Mouse (Mus musculus): ENCODE results near the gene Dock9. TPM values are rescaled to one million over a fixed set of nuclear protein-coding genes. Genes with fewer than 3 reads are reported as not detected.

Dock9 gene
- total and polyA plus RNA-seq, 3 experiments, result 9.3 to 12.2 (median 10.3) TPM

DNA sequence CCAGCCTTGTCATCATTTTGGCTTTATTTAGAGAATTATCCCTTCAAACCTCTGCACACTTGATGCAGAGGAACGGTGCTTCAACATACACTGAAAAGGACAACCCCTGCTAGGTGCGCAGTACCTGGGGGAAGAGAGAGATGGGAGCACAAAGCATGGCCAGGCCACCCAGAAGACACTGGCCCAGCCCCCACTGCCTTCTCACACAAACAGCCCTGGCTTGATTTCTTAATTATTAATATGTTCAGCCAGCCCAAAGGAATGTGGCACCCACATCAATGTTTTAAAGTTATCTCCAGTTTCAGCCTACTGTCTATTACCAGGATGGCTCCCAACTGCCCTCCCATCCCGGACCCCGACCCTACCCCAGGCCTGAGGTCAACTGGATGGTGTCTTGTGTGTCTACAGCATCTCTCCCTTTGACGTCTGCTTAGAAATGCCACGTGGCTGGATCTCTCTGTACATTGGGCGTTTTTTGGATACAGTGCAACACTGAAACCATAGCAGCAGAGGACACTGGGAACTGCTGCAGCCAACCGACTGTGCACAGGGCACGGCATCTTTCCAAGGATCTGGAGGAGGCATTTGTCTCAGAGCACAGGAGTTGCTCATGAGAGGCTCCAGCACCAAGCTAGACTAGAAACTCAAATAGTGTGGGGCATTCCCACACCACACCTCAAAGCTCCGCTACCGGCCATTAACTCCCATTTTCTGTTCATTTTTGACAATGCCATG lies 120.9 kb downstream of the Dock9 start:
- dilution Hi-C loops (cut with MboI; ENCODE audit: extremely low pct_ligation_motif_present, extremely low pct_unique_long_range_greater_than_20kb, low sequenced_read_pairs), result no loop called here
- TF ChIP-seq MXI1 (IDR thresholded peaks at IDR 0.05; ENCODE audit: low read depth, low read length), result no peak

GRCm38 (mm10) chr14:121676121-121676591 lies 121.5 kb downstream of the Dock9 start:
- Histone ChIP-seq H3K27me3 (replicated peaks) (no peaks in the 10 kb centered on the region), H3K9me3 (replicated peaks; ENCODE audit: low read length) (no peaks in the 10 kb centered on the region), H3K4me1 (ENCODE audit: control insufficient read depth in 1 of 2, insufficient read depth in 2 of 2) (peaks cover 0 to 5% of the 10 kb centered on the region in 2 experiments; a peak in 2 of 4 replicates), H3K4me3 (replicated peaks in 1 of 3; ENCODE audit: low read depth in 2 of 3, low read length in 2 of 3, poor library complexity in 1 of 3) (no peak overlapping the region), H3K27ac (ENCODE audit: insufficient read depth, low read depth) (no peak overlapping the region), H3K79me2 (replicated peaks; ENCODE audit: control insufficient read depth, extremely low read depth, insufficient read depth, poor library complexity, severe bottlenecking) (no peaks in the 10 kb centered on the region), H3K36me3 (replicated peaks in 1 of 2; ENCODE audit: control insufficient read depth in 1 of 2, insufficient read depth in 1 of 2, low read length in 1 of 2) (peaks cover 0 to 18% of the 10 kb centered on the region in 2 experiments), H3K4me2 (ENCODE audit: insufficient read depth, low read depth, poor library complexity, severe bottlenecking) (no peak overlapping the region), H3K9ac (ENCODE audit: insufficient read depth, low read depth) (no peak overlapping the region)
- TF ChIP-seq E2F4 (IDR thresholded peaks at IDR 0.05; ENCODE audit: insufficient replicate concordance, low read depth, low read length) (no peak), MAFK (IDR thresholded peaks at IDR 0.05; ENCODE audit: insufficient replicate concordance, low read length) (no peak), POLR2AphosphoS2 (IDR thresholded peaks at IDR 0.05; ENCODE audit: low read depth, low read length) (no peak), JUND (conservative IDR thresholded peaks at IDR 0.05; ENCODE audit: low read depth, low read length) (no peak)
- in situ Hi-C loops (cut with MboI; ENCODE audit: low pct_ligation_motif_present, low pct_unique_long_range_greater_than_20kb, low sequenced_read_pairs), result no loop called here
- dilution Hi-C loops (cut with MboI; ENCODE audit: extremely low pct_ligation_motif_present, extremely low pct_unique_long_range_greater_than_20kb, low sequenced_read_pairs), result no loop called here
- DNase-seq (ENCODE audit: extremely low read depth), result no peak

More for the DNA sequence above, 120.9 kb downstream of the Dock9 start:
- peaks cover 0 to 5% of the 10 kb centered on the region in 2 experiments; a peak in 2 of 4 replicates for H3K4me1 ChIP-seq (ENCODE audit: control insufficient read depth in 1 of 2, insufficient read depth in 2 of 2)
- peaks cover 0 to 18% of the 10 kb centered on the region in 2 experiments for H3K36me3 ChIP-seq (replicated peaks in 1 of 2; ENCODE audit: control insufficient read depth in 1 of 2, insufficient read depth in 1 of 2, low read length in 1 of 2)
- no peak overlapping the region for H3K4me2 ChIP-seq (ENCODE audit: insufficient read depth, low read depth, poor library complexity, severe bottlenecking)
- no peaks in the 10 kb centered on the region for H3K27me3 ChIP-seq (replicated peaks)
- H3K4me3 ChIP-seq (replicated peaks in 1 of 3; ENCODE audit: low read depth in 2 of 3, low read length in 2 of 3, poor library complexity in 1 of 3), result no peak overlapping the region
- no peaks in the 10 kb centered on the region for H3K79me2 ChIP-seq (replicated peaks; ENCODE audit: control insufficient read depth, extremely low read depth, insufficient read depth, poor library complexity, severe bottlenecking)
- in situ Hi-C loops (cut with MboI; ENCODE audit: low pct_ligation_motif_present, low pct_unique_long_range_greater_than_20kb, low sequenced_read_pairs), result no loop called here
- H3K9ac ChIP-seq (ENCODE audit: insufficient read depth, low read depth), result no peak overlapping the region
- no peaks in the 10 kb centered on the region for H3K9me3 ChIP-seq (replicated peaks; ENCODE audit: low read length)
- H3K27ac ChIP-seq (ENCODE audit: insufficient read depth, low read depth), result no peak overlapping the region
- no peak for DNase-seq (ENCODE audit: extremely low read depth)

DNA sequence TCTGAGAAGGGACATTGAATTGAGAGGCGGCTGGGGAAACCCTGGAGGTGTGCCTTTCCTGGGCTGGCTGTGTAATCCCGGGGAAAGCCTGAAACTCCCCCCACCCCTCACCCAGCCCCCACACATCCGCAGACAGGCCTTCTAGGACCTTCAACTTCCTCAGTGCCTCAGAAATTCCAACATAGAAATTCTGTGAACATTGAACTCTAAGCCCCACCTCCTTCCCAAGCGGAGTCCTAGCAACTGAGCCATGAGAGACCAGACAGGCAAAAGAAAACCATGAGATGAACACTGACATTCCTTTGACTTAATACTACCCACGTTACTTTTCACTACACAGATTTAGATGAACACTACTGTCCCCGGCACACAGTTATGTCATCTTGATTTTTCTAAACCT lies 122.1 kb downstream of the Dock9 start:
- Histone ChIP-seq H3K9ac (ENCODE audit: insufficient read depth, low read depth) (no peak overlapping the region), H3K4me3 (replicated peaks in 1 of 3; ENCODE audit: low read depth in 2 of 3, low read length in 2 of 3, poor library complexity in 1 of 3) (no peak overlapping the region), H3K36me3 (replicated peaks in 1 of 2; ENCODE audit: control insufficient read depth in 1 of 2, insufficient read depth in 1 of 2, low read length in 1 of 2) (peaks cover 0 to 20% of the 10 kb centered on the region in 2 experiments), H3K4me1 (ENCODE audit: control insufficient read depth in 1 of 2, insufficient read depth in 2 of 2) (peaks cover 0 to 5% of the 10 kb centered on the region in 2 experiments; a peak in 2 of 4 replicates), H3K79me2 (replicated peaks; ENCODE audit: control insufficient read depth, extremely low read depth, insufficient read depth, poor library complexity, severe bottlenecking) (no peaks in the 10 kb centered on the region), H3K27me3 (replicated peaks) (no peaks in the 10 kb centered on the region), H3K9me3 (replicated peaks; ENCODE audit: low read length) (no peaks in the 10 kb centered on the region), H3K27ac (ENCODE audit: insufficient read depth, low read depth) (no peak overlapping the region), H3K4me2 (ENCODE audit: insufficient read depth, low read depth, poor library complexity, severe bottlenecking) (no peak overlapping the region)
- DNase-seq (ENCODE audit: extremely low read depth), result no peak
- dilution Hi-C loops (cut with MboI; ENCODE audit: extremely low pct_ligation_motif_present, extremely low pct_unique_long_range_greater_than_20kb, low sequenced_read_pairs) (no loop called here), in situ Hi-C loops (cut with MboI; ENCODE audit: low pct_ligation_motif_present, low pct_unique_long_range_greater_than_20kb, low sequenced_read_pairs) (no loop called here)
- TF ChIP-seq NRF1 (IDR thresholded peaks at IDR 0.05; ENCODE audit: low read depth, low read length), result no peak
- TF ChIP-seq RCOR1 (conservative IDR thresholded peaks at IDR 0.05; ENCODE audit: low read depth, low read length), result no peak
- TF ChIP-seq ZC3H11A (IDR thresholded peaks at IDR 0.05; ENCODE audit: low read depth, low read length), result no peak
- no peak for TF ChIP-seq USF1 (IDR thresholded peaks at IDR 0.05; ENCODE audit: low read depth, low read length)
- no peak for TF ChIP-seq KAT2A (IDR thresholded peaks at IDR 0.05; ENCODE audit: insufficient replicate concordance, low read length)
- no peak for TF ChIP-seq GABPA (IDR thresholded peaks at IDR 0.05; ENCODE audit: insufficient replicate concordance, low read depth, low read length)
- TF ChIP-seq CHD2 (IDR thresholded peaks at IDR 0.05; ENCODE audit: low read length), result no peak
- TF ChIP-seq NELFE (IDR thresholded peaks at IDR 0.05; ENCODE audit: low read depth, low read length), result no peak
- TF ChIP-seq MEF2A (IDR thresholded peaks at IDR 0.05; ENCODE audit: borderline replicate concordance, low read depth, low read length), result no peak
- no peak for TF ChIP-seq POLR2AphosphoS2 (IDR thresholded peaks at IDR 0.05; ENCODE audit: low read depth, low read length)
- no peak for TF ChIP-seq MYC (IDR thresholded peaks at IDR 0.05; ENCODE audit: low read depth, low read length)
- no peak for TF ChIP-seq IRF4 (IDR thresholded peaks at IDR 0.05; ENCODE audit: low read depth, low read length)
- no peak for TF ChIP-seq CTCF (conservative IDR thresholded peaks at IDR 0.05 in 1 of 2, IDR thresholded peaks at IDR 0.05 in 1 of 2; ENCODE audit: low read depth in 2 of 2, low read length in 2 of 2)
- TF ChIP-seq ZNF384 (IDR thresholded peaks at IDR 0.05; ENCODE audit: low read depth, low read length), result no peak

All from CH12.LX (cell line).